Mouse (Mus musculus) MEL (cell line): ENCODE data around the gene Nr3c2. TPM values are rescaled to one million over a fixed set of nuclear protein-coding genes. Genes with fewer than 3 reads are reported as not detected.

Experiments
- DNase-seq: peaks from one replicate; pipeline ENCODE4 v3.0.0; 2011; ENCODE audit warnings: low read depth, low spot score
- H3K27ac ChIP-seq: 2 replicates; pipeline ENCODE4 v1.5.1; 2012; ENCODE audit warnings: low read depth, mild to moderate bottlenecking, control low read depth, low read length, moderate library complexity; ENCODE audit not compliant: control insufficient read depth
- H3K27me3 ChIP-seq, 2 experiments: fragments of 150-350 bp in 1 of 2; sonication (generic) in 1 of 2; 2 replicates each; pipeline ENCODE4 v1.6.1; 2012; ENCODE audit warnings: low read length in 2 of 2, mild to moderate bottlenecking in 2 of 2, improper control_type of control experiment in 1 of 2, moderate library complexity in 1 of 2; ENCODE audit not compliant: insufficient read depth in 2 of 2, control insufficient read depth in 1 of 2
- H3K36me3 ChIP-seq, 2 experiments: 2 replicates each; pipeline ENCODE4 v1.6.1; 2012 to 2014; ENCODE audit warnings: low read length in 2 of 2, improper control_type of control experiment in 1 of 2, inconsistent platforms in 1 of 2, mild to moderate bottlenecking in 1 of 2; ENCODE audit not compliant: insufficient read depth in 2 of 2, control insufficient read depth in 1 of 2
- H3K4me1 ChIP-seq, 2 experiments: fragments of 150-350 bp in 1 of 2; sonication (generic) in 1 of 2; 2 replicates each; pipeline ENCODE4 v1.6.1; 2012; ENCODE audit warnings: low read length in 2 of 2, improper control_type of control experiment in 1 of 2, mild to moderate bottlenecking in 1 of 2; ENCODE audit not compliant: insufficient read depth in 2 of 2, control insufficient read depth in 1 of 2
- H3K4me3 ChIP-seq, 2 experiments: fragments of 150-350 bp in 1 of 2; sonication (generic) in 1 of 2; 2 replicates each; pipeline ENCODE4 v1.5.1; 2012; ENCODE audit warnings: low read depth in 2 of 2, low read length in 2 of 2, mild to moderate bottlenecking in 2 of 2, moderate library complexity in 2 of 2, control low read depth in 1 of 2, improper control_type of control experiment in 1 of 2; ENCODE audit not compliant: control insufficient read depth in 1 of 2, insufficient read depth in 1 of 2
- H3K79me2 ChIP-seq: 2 replicates; pipeline ENCODE4 v1.6.1; 2012; ENCODE audit warnings: mild to moderate bottlenecking, low read length, moderate library complexity; ENCODE audit not compliant: control insufficient read depth, poor library complexity, insufficient read depth
- H3K9ac ChIP-seq: 2 replicates; pipeline ENCODE4 v1.6.1; 2012; ENCODE audit warnings: low read depth, mild to moderate bottlenecking, control low read depth, low read length, moderate library complexity; ENCODE audit not compliant: control insufficient read depth, poor library complexity, severe bottlenecking
- H3K9me3 ChIP-seq: fragments of 150-350 bp; sonication (generic); replicated peaks from 2 replicates; pipeline ENCODE4 v1.6.1; 2012; ENCODE audit warnings: mild to moderate bottlenecking, low read length, improper control_type of control experiment, moderate library complexity; ENCODE audit not compliant: insufficient read depth
- BHLHE40 ChIP-seq: IDR thresholded peaks from 2 replicates; pipeline ENCODE4 v1.6.1; 2012; ENCODE audit warnings: low read depth, mild to moderate bottlenecking, inconsistent platforms, low read length, improper control_type of control experiment, borderline replicate concordance
- CHD1 ChIP-seq: IDR thresholded peaks from 2 replicates; pipeline ENCODE4 v1.6.1; 2012; ENCODE audit warnings: low read depth, mild to moderate bottlenecking, inconsistent platforms, low read length, improper control_type of control experiment
- ELF1 ChIP-seq: IDR thresholded peaks from 2 replicates; pipeline ENCODE4 v1.6.1; 2014; ENCODE audit warnings: low read depth, mild to moderate bottlenecking, inconsistent platforms, low read length, improper control_type of control experiment, moderate library complexity
- ETS1 ChIP-seq: IDR thresholded peaks from 2 replicates; pipeline ENCODE4 v1.6.1; 2012; ENCODE audit warnings: low read depth, mild to moderate bottlenecking, inconsistent platforms, low read length, improper control_type of control experiment, moderate library complexity
- GATA1 ChIP-seq: IDR thresholded peaks from 2 replicates; pipeline ENCODE4 v1.6.1; 2011; ENCODE audit warnings: low read depth, low read length, improper control_type of control experiment
- MAX ChIP-seq: IDR thresholded peaks from 2 replicates; pipeline ENCODE4 v1.6.1; 2011; ENCODE audit warnings: low read length, improper control_type of control experiment
- MAZ ChIP-seq: IDR thresholded peaks from 2 replicates; pipeline ENCODE4 v1.6.1; 2012; ENCODE audit warnings: low read depth, mild to moderate bottlenecking, inconsistent platforms, low read length, improper control_type of control experiment
- MEF2A ChIP-seq: IDR thresholded peaks from 2 replicates; pipeline ENCODE4 v1.6.1; 2014; ENCODE audit warnings: low read depth, mild to moderate bottlenecking, inconsistent platforms, low read length, improper control_type of control experiment; ENCODE audit not compliant: poor library complexity, insufficient replicate concordance, severe bottlenecking; ENCODE audit errors: extremely low read depth
- MXI1 ChIP-seq: IDR thresholded peaks from 2 replicates; pipeline ENCODE4 v1.6.1; 2011; ENCODE audit warnings: mild to moderate bottlenecking, low read depth, low read length, improper control_type of control experiment
- NRF1 ChIP-seq: IDR thresholded peaks from 2 replicates; pipeline ENCODE4 v1.6.1; 2014; ENCODE audit warnings: low read depth, mild to moderate bottlenecking, inconsistent platforms, low read length, improper control_type of control experiment, moderate library complexity; ENCODE audit not compliant: poor library complexity, insufficient read depth, severe bottlenecking
- RAD21 ChIP-seq: IDR thresholded peaks from 2 replicates; pipeline ENCODE4 v1.6.1; 2011; ENCODE audit warnings: mild to moderate bottlenecking, low read depth, low read length, improper control_type of control experiment
- RCOR1 ChIP-seq: IDR thresholded peaks from 2 replicates; pipeline ENCODE4 v1.6.1; 2012; ENCODE audit warnings: low read depth, mild to moderate bottlenecking, inconsistent platforms, low read length, improper control_type of control experiment
- SIN3A ChIP-seq: IDR thresholded peaks from 2 replicates; pipeline ENCODE4 v1.6.1; 2012; ENCODE audit warnings: low read length, improper control_type of control experiment, inconsistent platforms
- TBP ChIP-seq: IDR thresholded peaks from 2 replicates; pipeline ENCODE4 v1.8.0; 2011; ENCODE audit warnings: low read depth, low read length, improper control_type of control experiment
- UBTF ChIP-seq: IDR thresholded peaks from 2 replicates; pipeline ENCODE4 v1.6.1; 2012; ENCODE audit warnings: low read depth, mild to moderate bottlenecking, inconsistent platforms, low read length, improper control_type of control experiment, moderate library complexity, borderline replicate concordance; ENCODE audit not compliant: insufficient read depth
- USF1 ChIP-seq: IDR thresholded peaks from 2 replicates; pipeline ENCODE4 v1.6.1; 2014; ENCODE audit warnings: low read depth, mild to moderate bottlenecking, inconsistent platforms, low read length, improper control_type of control experiment, moderate library complexity
- ZC3H11A ChIP-seq: IDR thresholded peaks from 2 replicates; pipeline ENCODE4 v1.6.1; 2012; ENCODE audit warnings: low read depth, mild to moderate bottlenecking, inconsistent platforms, low read length, improper control_type of control experiment
- ZKSCAN1 ChIP-seq: IDR thresholded peaks from 2 replicates; pipeline ENCODE4 v1.6.1; 2012; ENCODE audit warnings: low read depth, mild to moderate bottlenecking, inconsistent platforms, low read length, improper control_type of control experiment, moderate library complexity
- ZNF384 ChIP-seq: IDR thresholded peaks from 2 replicates; pipeline ENCODE4 v1.6.1; 2012; ENCODE audit warnings: low read depth, mild to moderate bottlenecking, inconsistent platforms, low read length, improper control_type of control experiment
- polyA plus RNA-seq, 2 experiments: library from polyadenylated mRNA; stranded (reverse) in 1 of 2; unstranded in 1 of 2; fragments of >175 nt in 1 of 2; fragments of >200 nt in 1 of 2; gene quantifications; 2 replicates each; pipeline versions ENCODE4 v1.2.1 to v1.2.4; 2012; ENCODE audit warnings: low replicate concordance in 2 of 2, low read depth in 1 of 2; ENCODE audit not compliant: insufficient read length in 2 of 2, insufficient read depth in 1 of 2, missing spikeins in 1 of 2
- total RNA-seq: library from RNA; depleted of rRNA; stranded (reverse); fragments of 300-350 nt; gene quantifications from 2 replicates; pipeline ENCODE4 v1.2.3, GENCODE M21; 2012

Gene Nr3c2
- total and polyA plus RNA-seq, 3 experiments: 1.0 to 1.5 TPM; not detected in 1

DNA sequence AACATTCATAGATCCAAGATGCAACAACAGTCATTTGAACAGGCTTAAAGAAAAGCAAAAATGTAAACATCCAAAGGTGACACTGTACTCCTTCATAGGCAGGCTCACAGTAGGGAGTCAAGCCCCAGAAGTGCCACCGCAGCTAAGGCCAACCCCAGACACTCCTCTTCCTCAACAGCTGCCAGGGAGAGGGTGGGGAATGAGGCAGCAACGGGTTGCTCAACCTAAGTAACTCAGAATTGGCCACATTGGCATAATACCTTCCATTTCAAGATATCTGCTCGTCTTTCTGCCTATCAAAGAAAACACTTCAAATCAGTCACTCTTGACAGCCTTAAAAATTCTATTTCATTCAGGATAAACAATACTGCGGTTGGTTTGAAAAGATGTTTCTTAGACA, 392.9 kb downstream of the Nr3c2 start:
- Histone ChIP-seq H3K4me3 (no peak overlapping the region), H3K9me3 (no peaks in the 10 kb centered on the region), H3K79me2 (no peaks in the 10 kb centered on the region), H3K9ac (no peak overlapping the region), H3K27ac (no peak overlapping the region), H3K36me3 (no peaks in the 10 kb centered on the region), H3K4me1 (no peaks in the 10 kb centered on the region), H3K27me3 (no peaks in the 10 kb centered on the region)
- TF ChIP-seq USF1 (no peak), UBTF (no peak), ZKSCAN1 (no peak), ETS1 (no peak), MAZ (no peak), RAD21 (no peak), GATA1 (no peak), RCOR1 (no peak), MAX (no peak), NRF1 (no peak), BHLHE40 (no peak), MEF2A (no peak), CHD1 (no peak), ELF1 (no peak), ZC3H11A (no peak), SIN3A (no peak), TBP (no peak), MXI1 (no peak), ZNF384 (no peak)
- DNase-seq: no peak

DNA sequence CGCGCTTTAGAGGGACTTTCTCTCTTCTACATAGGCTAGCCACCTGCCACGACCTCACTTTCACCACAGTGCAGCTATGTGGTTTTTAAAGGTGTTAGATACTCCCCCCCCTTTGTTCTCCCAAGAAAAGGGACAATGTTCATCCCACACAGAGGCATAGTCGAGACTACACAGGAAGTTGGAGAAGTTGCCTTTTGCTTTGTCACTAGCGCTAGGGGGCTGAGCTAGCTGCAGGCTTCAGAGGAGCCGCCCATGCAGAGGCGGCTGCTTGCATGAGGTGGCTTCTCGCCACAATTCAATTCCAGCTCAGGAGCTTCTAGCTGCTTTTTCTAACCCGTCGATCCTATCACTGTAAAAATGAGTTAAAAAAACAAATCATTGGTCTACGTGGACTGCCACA, 393.4 kb downstream of the Nr3c2 start:
- Histone ChIP-seq H3K79me2 (no peaks in the 10 kb centered on the region), H3K4me3 (no peak overlapping the region), H3K9ac (no peak overlapping the region), H3K36me3 (no peaks in the 10 kb centered on the region; a peak in 1 of 4 replicates), H3K27me3 (no peaks in the 10 kb centered on the region), H3K9me3 (no peaks in the 10 kb centered on the region), H3K4me1 (no peaks in the 10 kb centered on the region)
- DNase-seq: peak; percentile 7
- no peak for TF ChIP-seq ZNF384
- TF ChIP-seq, all 39 proteins: peak for 0
- no peak overlapping the region for H3K27ac ChIP-seq
